ENCODE assay signal across 13 mouse cellular contexts in genomic region chr9:81676716-81677115, GRCm38 (mm10). TPM values are rescaled to one million over a fixed set of nuclear protein-coding genes. Genes with fewer than 3 reads are reported as not detected.
"Had no signal": no experiment of that assay in that cellular context is flagged by ENCODE, and none has a peak within 500 bp of the region (broad histone marks: within the 10 kb centered on the region; RNA-seq: fewer than 3 reads in every experiment).

No protein-coding gene starts in this region.

- H3K9me3 ChIP-seq: intestine, embryonic 15.5 days; limb, embryonic 15.5 days; liver, embryonic 13.5 days; midbrain, embryonic 15.5 days; neural tube, embryonic 12.5 days; stomach, embryonic 15.5 days had no signal

- ATAC-seq: intestine, embryonic 15.5 days; lung, postnatal 0 days; midbrain, embryonic 15.5 days had no signal

- H3K27me3 ChIP-seq: intestine, embryonic 15.5 days; limb, embryonic 15.5 days; liver, embryonic 13.5 days; midbrain, embryonic 15.5 days; neural tube, embryonic 12.5 days; stomach, embryonic 15.5 days had no signal

- H3K9ac ChIP-seq: intestine, embryonic 15.5 days; limb, embryonic 15.5 days; liver, embryonic 13.5 days; midbrain, embryonic 15.5 days; neural tube, embryonic 12.5 days; stomach, embryonic 15.5 days had no signal

- DNase-seq: liver, embryonic 13.5 days; lung, adult 2 months; lung, postnatal 36 days; thymus, adult 2 months; thymus, postnatal 36 days had no signal

- H3K4me1 ChIP-seq: intestine, embryonic 15.5 days; limb, embryonic 15.5 days; liver, embryonic 13.5 days; midbrain, embryonic 10.5 days; midbrain, embryonic 15.5 days; neural tube, embryonic 12.5 days; stomach, embryonic 15.5 days had no signal

- H3K4me2 ChIP-seq: intestine, embryonic 15.5 days; limb, embryonic 15.5 days; liver, embryonic 13.5 days; midbrain, embryonic 15.5 days; neural tube, embryonic 12.5 days; stomach, embryonic 15.5 days had no signal

- H3K36me3 ChIP-seq: intestine, embryonic 15.5 days; limb, embryonic 15.5 days; liver, embryonic 13.5 days; midbrain, embryonic 10.5 days; midbrain, embryonic 15.5 days; neural tube, embryonic 12.5 days; stomach, embryonic 15.5 days had no signal

- H3K27ac ChIP-seq: intestine, embryonic 15.5 days; limb, embryonic 15.5 days; liver, embryonic 13.5 days; midbrain, embryonic 10.5 days; midbrain, embryonic 15.5 days; neural tube, embryonic 12.5 days; stomach, embryonic 15.5 days had no signal

- H3K4me3 ChIP-seq: intestine, embryonic 15.5 days; limb, embryonic 15.5 days; liver, embryonic 13.5 days; midbrain, embryonic 10.5 days; midbrain, embryonic 15.5 days; neural tube, embryonic 12.5 days; stomach, embryonic 15.5 days had no signal

RNA-seq across cellular contexts. Expression of gene Htr1b, which starts 43.1 kb away (rescaled TPM):
- polyA plus RNA-seq: testis, adult 2 months had no signal
